Mouse (Mus musculus) kidney, embryonic 14.5 days (tissue): ENCODE measurements around the gene Tmem222. TPM values are rescaled to one million over a fixed set of nuclear protein-coding genes. Genes with fewer than 3 reads are reported as not detected.

ENCODE experiments used
- ATAC-seq: fragments of 200-750 bp; cut with Nextera tagmentation; 2 replicates; pipeline ENCODE4 v1.8.0; 2017; ENCODE audit warnings: moderate number of reproducible peaks, mild to moderate bottlenecking, moderate TSS enrichment, moderate library complexity; ENCODE audit not compliant: low FRiP score, low TSS enrichment
- H3K27ac ChIP-seq: fragments of 300-500 bp; sonication (generic); 2 replicates; pipeline ENCODE4 v1.5.1; 2014; ENCODE audit warnings: low read depth, mild to moderate bottlenecking, low read length, moderate library complexity, mixed read lengths
- H3K27me3 ChIP-seq: fragments of 300-500 bp; sonication (generic); 2 replicates; pipeline ENCODE4 v1.6.1; 2014; ENCODE audit warnings: mild to moderate bottlenecking, low read length; ENCODE audit not compliant: control insufficient read depth, insufficient read depth
- H3K36me3 ChIP-seq: fragments of 300-500 bp; sonication (generic); 2 replicates; pipeline ENCODE4 v1.6.1; 2014; ENCODE audit warnings: low read length, mixed read lengths; ENCODE audit not compliant: control insufficient read depth, insufficient read depth
- H3K4me1 ChIP-seq: fragments of 300-500 bp; sonication (generic); 2 replicates; pipeline ENCODE4 v1.6.1; 2014; ENCODE audit warnings: low read length, mixed read lengths; ENCODE audit not compliant: control insufficient read depth, insufficient read depth
- H3K4me2 ChIP-seq: fragments of 300-500 bp; sonication (generic); replicated peaks from 2 replicates; pipeline ENCODE4 v1.6.1; 2014; ENCODE audit warnings: low read depth, mild to moderate bottlenecking, low read length
- H3K4me3 ChIP-seq: fragments of 300-500 bp; sonication (generic); 2 replicates; pipeline ENCODE4 v1.5.1; 2014; ENCODE audit warnings: mild to moderate bottlenecking, low read length
- H3K9ac ChIP-seq: fragments of 300-500 bp; sonication (generic); 2 replicates; pipeline ENCODE4 v1.6.1; 2014; ENCODE audit warnings: low read depth, mild to moderate bottlenecking, low read length, moderate library complexity
- H3K9me3 ChIP-seq: fragments of 300-500 bp; sonication (generic); 2 replicates; pipeline ENCODE4 v1.6.1; 2016; ENCODE audit warnings: low read length; ENCODE audit not compliant: control insufficient read depth
- WGBS: fragments of 180-500 bp; shearing (Covaris S2); extraction: QIAGEN DNeasy Blood & Tissue Kit; methylation state at CpG from one replicate; pipeline ENCODE4 v1.1.7; 2014; 5-methylcytosine and 5-hydroxymethylcytosine counted together
- polyA plus RNA-seq: library from polyadenylated mRNA; unstranded; fragments of >200 nt; fragmentation: Nextera tagmentation; extraction: Ambion mirVana; gene quantifications from 2 replicates; pipeline ENCODE4 v1.2.1, GENCODE M21; 2014

Gene Tmem222
- polyA plus RNA-seq, 1 experiment from 2014 or later, result 87.9 TPM

- ATAC-seq, result peak; percentile 9; the same call in 1 of the 2 replicates
- H3K9ac ChIP-seq, result peak overlapping the region; percentile 7; the same call in 1 of the 2 replicates
- no peaks in the 10 kb centered on the region for H3K27me3 ChIP-seq
- no peak overlapping the region for H3K4me3 ChIP-seq
- H3K4me1 ChIP-seq, result peaks cover 25% of the 10 kb centered on the region
- H3K27ac ChIP-seq, result peak overlapping the region; percentile 51
- 58% methylated on average over 4 of the region's 4 CpGs for WGBS
- H3K4me2 ChIP-seq, result no peak overlapping the region
- H3K36me3 ChIP-seq, result peaks cover 15% of the 10 kb centered on the region; the same call in 1 of the 2 replicates
- H3K9me3 ChIP-seq, result no peaks in the 10 kb centered on the region
Observed at GRCm38 (mm10) chr4:133292405-133292804, 14.8 kb upstream of the Tmem222 start.

- 94% methylated on average over 1 of the region's 1 CpGs for WGBS
- no peak overlapping the region for H3K4me2 ChIP-seq
- no peak overlapping the region for H3K27ac ChIP-seq
- H3K27me3 ChIP-seq, result no peaks in the 10 kb centered on the region
- ATAC-seq, result no peak
- H3K9me3 ChIP-seq, result no peaks in the 10 kb centered on the region
- peaks cover 25% of the 10 kb centered on the region for H3K4me1 ChIP-seq
- H3K4me3 ChIP-seq, result no peak overlapping the region
- H3K36me3 ChIP-seq, result peaks cover 8% of the 10 kb centered on the region; the same call in 1 of the 2 replicates
- H3K9ac ChIP-seq, result no peak overlapping the region
Observed at GRCm38 (mm10) chr4:133291255-133291654, 13.7 kb upstream of the Tmem222 start.

GRCm38 (mm10) chr4:133286476-133287077 is 9.0 kb upstream of the Tmem222 start:
- WGBS, result 80% methylated on average over 4 of the region's 4 CpGs
- Histone ChIP-seq H3K27ac (no peak overlapping the region), H3K27me3 (no peaks in the 10 kb centered on the region), H3K36me3 (no peaks in the 10 kb centered on the region), H3K9me3 (no peaks in the 10 kb centered on the region), H3K9ac (no peak overlapping the region), H3K4me1 (peaks cover 11% of the 10 kb centered on the region; the same call in 1 of the 2 replicates), H3K4me2 (no peak overlapping the region), H3K4me3 (no peak overlapping the region)
- ATAC-seq, result no peak

GRCm38 (mm10) chr4:133285950-133286349 is 8.4 kb upstream of the Tmem222 start:
- no peaks in the 10 kb centered on the region for H3K27me3 ChIP-seq
- 84% methylated on average over 5 of the region's 5 CpGs for WGBS
- H3K4me2 ChIP-seq, result no peak overlapping the region
- no peak for ATAC-seq
- H3K4me1 ChIP-seq, result peaks cover 15% of the 10 kb centered on the region; the same call in 1 of the 2 replicates
- no peak overlapping the region for H3K27ac ChIP-seq
- H3K4me3 ChIP-seq, result no peak overlapping the region
- no peaks in the 10 kb centered on the region for H3K9me3 ChIP-seq
- no peak overlapping the region for H3K9ac ChIP-seq
- H3K36me3 ChIP-seq, result no peaks in the 10 kb centered on the region

GRCm38 (mm10) chr4:133285299-133285698 is 7.7 kb upstream of the Tmem222 start:
- peaks cover 15% of the 10 kb centered on the region; the same call in 1 of the 2 replicates for H3K4me1 ChIP-seq
- no peaks in the 10 kb centered on the region for H3K9me3 ChIP-seq
- no peak overlapping the region for H3K4me3 ChIP-seq
- no peak overlapping the region for H3K27ac ChIP-seq
- WGBS, result 80% methylated on average over 3 of the region's 3 CpGs
- no peak overlapping the region for H3K9ac ChIP-seq
- H3K36me3 ChIP-seq, result no peaks in the 10 kb centered on the region
- H3K4me2 ChIP-seq, result no peak overlapping the region
- no peaks in the 10 kb centered on the region for H3K27me3 ChIP-seq
- no peak for ATAC-seq

GRCm38 (mm10) chr4:133282656-133283055 is 5.1 kb upstream of the Tmem222 start:
- ATAC-seq, result no peak
- Histone ChIP-seq H3K4me3 (no peak overlapping the region), H3K27me3 (no peaks in the 10 kb centered on the region), H3K4me2 (no peak overlapping the region), H3K9ac (no peak overlapping the region), H3K27ac (peak overlapping the region; percentile 77; the same call in 1 of the 2 replicates), H3K36me3 (no peaks in the 10 kb centered on the region), H3K9me3 (no peaks in the 10 kb centered on the region), H3K4me1 (peaks cover 15% of the 10 kb centered on the region; the same call in 1 of the 2 replicates)
- WGBS, result 9% methylated on average over 4 of the region's 4 CpGs

- Histone ChIP-seq H3K4me1 (peaks cover 15% of the 10 kb centered on the region; the same call in 1 of the 2 replicates), H3K9ac (no peak overlapping the region), H3K36me3 (no peaks in the 10 kb centered on the region), H3K9me3 (no peaks in the 10 kb centered on the region), H3K4me2 (no peak overlapping the region), H3K4me3 (no peak overlapping the region), H3K27me3 (no peaks in the 10 kb centered on the region), H3K27ac (peak overlapping the region; percentile 77)
- ATAC-seq, result peak; percentile 45; the same call in 1 of the 2 replicates
- WGBS, result 12% methylated on average over 5 of the region's 5 CpGs
Observed at GRCm38 (mm10) chr4:133281951-133282481, 4.4 kb upstream of the Tmem222 start.

- H3K4me1 ChIP-seq, result peaks cover 19% of the 10 kb centered on the region
- no peaks in the 10 kb centered on the region for H3K27me3 ChIP-seq
- no peak overlapping the region for H3K9ac ChIP-seq
- H3K4me3 ChIP-seq, result no peak overlapping the region
- no peak for ATAC-seq
- H3K9me3 ChIP-seq, result no peaks in the 10 kb centered on the region
- WGBS, result 28% methylated on average over 7 of the region's 7 CpGs
- H3K4me2 ChIP-seq, result no peak overlapping the region
- no peaks in the 10 kb centered on the region for H3K36me3 ChIP-seq
- H3K27ac ChIP-seq, result peak overlapping the region; percentile 77
Observed at GRCm38 (mm10) chr4:133281513-133281912, 3.9 kb upstream of the Tmem222 start.

GRCm38 (mm10) chr4:133278482-133278881 is 890 bp upstream of the Tmem222 start:
- ATAC-seq, result no peak
- H3K27me3 ChIP-seq, result no peaks in the 10 kb centered on the region
- H3K9ac ChIP-seq, result no peak overlapping the region
- H3K36me3 ChIP-seq, result no peaks in the 10 kb centered on the region; the same call in 1 of the 2 replicates
- H3K4me3 ChIP-seq, result no peak overlapping the region
- H3K9me3 ChIP-seq, result no peaks in the 10 kb centered on the region
- no peak overlapping the region for H3K27ac ChIP-seq
- H3K4me1 ChIP-seq, result peaks cover 23% of the 10 kb centered on the region
- WGBS, result 84% methylated on average over 3 of the region's 3 CpGs
- no peak overlapping the region; the same call in 1 of the 2 replicates for H3K4me2 ChIP-seq
